Mouse (Mus musculus) C2C12 (cell line): ENCODE results near the gene Tesk2. TPM values are rescaled to one million over a fixed set of nuclear protein-coding genes. Genes with fewer than 3 reads are reported as not detected.

Experiments used
- H3K27me3 ChIP-seq: one replicate; pipeline ENCODE4 v1.6.1; 2011; ENCODE audit not compliant: control insufficient read depth, insufficient read depth, insufficient read length
- H3K36me3 ChIP-seq: one replicate; pipeline ENCODE4 v1.6.1; 2011; ENCODE audit not compliant: control insufficient read depth, insufficient read depth
- H3K4me3 ChIP-seq: one replicate; pipeline ENCODE4 v1.5.1; 2011; ENCODE audit warnings: mild to moderate bottlenecking, control low read depth; ENCODE audit not compliant: poor library complexity, insufficient read depth, severe bottlenecking
- H3K79me2 ChIP-seq: one replicate; pipeline ENCODE4 v1.6.1; 2011; ENCODE audit not compliant: control insufficient read depth, insufficient read depth
- H3K79me3 ChIP-seq: one replicate; pipeline ENCODE4 v1.6.1; 2011; ENCODE audit warnings: low read depth, control low read depth
- H3ac ChIP-seq: one replicate; pipeline ENCODE3; 2011; ENCODE audit warnings: low read depth; ENCODE audit not compliant: control insufficient read depth, insufficient read length
- CEBPB ChIP-seq: IDR thresholded peaks from one replicate; pipeline ENCODE4 v1.6.1; 2011; ENCODE audit warnings: low read depth, mild to moderate bottlenecking, control low read depth, moderate library complexity
- CTCF ChIP-seq: IDR thresholded peaks from one replicate; pipeline ENCODE4 v1.5.1; 2011; ENCODE audit not compliant: control insufficient read depth, insufficient read depth, insufficient read length
- FOSL1 ChIP-seq: IDR thresholded peaks from one replicate; pipeline ENCODE4 v1.8.0; 2011; ENCODE audit warnings: mild to moderate bottlenecking, low read length; ENCODE audit not compliant: poor library complexity, insufficient read depth, severe bottlenecking
- MAX ChIP-seq: IDR thresholded peaks from one replicate; pipeline ENCODE4 v1.6.1; 2011; ENCODE audit warnings: mild to moderate bottlenecking, control low read depth
- MYOD1 ChIP-seq: IDR thresholded peaks from one replicate; pipeline ENCODE4 v1.6.1; 2011; ENCODE audit warnings: low read depth; ENCODE audit not compliant: control insufficient read depth, insufficient read length
- MYOG ChIP-seq: IDR thresholded peaks from one replicate; pipeline ENCODE4 v1.6.1; 2011; ENCODE audit not compliant: control insufficient read depth, insufficient read length; ENCODE audit errors: extremely low read depth
- USF1 ChIP-seq: IDR thresholded peaks from one replicate; pipeline ENCODE4 v1.6.1; 2011; ENCODE audit warnings: low read depth, mild to moderate bottlenecking, control low read depth, moderate library complexity
- polyA plus RNA-seq: library from polyadenylated mRNA; unstranded; fragments of >200 nt; fragmentation: generic; extraction: Trizol; gene quantifications from one replicate; pipeline ENCODE4 v1.2.1, GENCODE M21; 2012; ENCODE audit warnings: missing spikeins

Gene Tesk2
- polyA plus RNA-seq, 1 experiment, result 12.0 TPM

DNA sequence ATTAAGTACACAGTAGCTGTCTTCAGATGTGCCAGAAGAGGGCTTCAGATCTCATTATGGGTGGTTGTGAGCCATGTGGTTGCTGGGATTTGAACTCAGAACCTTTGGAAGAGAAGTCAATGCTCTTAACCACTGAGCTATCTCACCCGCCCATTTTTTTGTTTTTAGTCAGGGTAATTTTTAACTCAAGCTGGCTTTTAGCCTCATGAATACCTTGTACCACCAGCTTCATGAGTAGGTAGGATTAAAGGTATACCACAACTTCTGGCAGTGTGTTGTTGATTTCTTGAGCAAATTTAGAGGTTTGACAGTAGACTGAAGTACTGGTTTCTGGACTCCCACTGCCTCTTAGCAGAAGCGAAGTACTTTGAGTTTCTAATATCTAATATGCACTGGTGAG is 28.6 kb upstream of the Tesk2 start:
- no peak for TF ChIP-seq USF1
- TF ChIP-seq MAX, result no peak
- TF ChIP-seq MYOG, result no peak
- TF ChIP-seq FOSL1, result no peak
- TF ChIP-seq MYOD1, result no peak
- no peak for TF ChIP-seq CTCF
- no peak for TF ChIP-seq CEBPB

DNA sequence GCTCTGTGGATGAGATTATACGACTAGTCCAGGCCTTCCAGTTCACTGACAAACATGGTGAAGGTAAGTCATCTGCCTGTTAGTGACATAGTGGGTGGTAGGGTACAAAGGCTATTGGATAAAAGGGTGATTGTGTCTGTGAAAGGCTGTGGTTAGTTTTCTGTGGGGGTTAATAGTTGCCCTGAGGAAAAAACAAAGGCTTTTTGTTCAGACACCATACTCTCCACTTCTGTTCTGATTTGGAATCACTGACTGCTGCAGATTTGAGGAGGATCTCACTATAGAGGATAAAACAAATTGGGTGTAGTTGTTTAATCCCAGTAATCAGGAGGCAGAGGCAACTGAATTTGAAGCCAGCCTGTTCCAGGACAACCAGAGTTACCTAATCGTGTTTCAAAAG is 27.0 kb upstream of the Tesk2 start:
- Histone ChIP-seq H3K79me3 (peaks cover 58% of the 10 kb centered on the region), H3K4me3 (no peak overlapping the region), H3K36me3 (peaks cover 98% of the 10 kb centered on the region), H3K27me3 (no peaks in the 10 kb centered on the region), H3K79me2 (peaks cover 98% of the 10 kb centered on the region), H3ac (no peak overlapping the region)
- no peak for TF ChIP-seq MYOG
- no peak for TF ChIP-seq MAX
- no peak for TF ChIP-seq FOSL1
- no peak for TF ChIP-seq CTCF
- TF ChIP-seq MYOD1, result no peak
- no peak for TF ChIP-seq USF1
- no peak for TF ChIP-seq CEBPB

More for the DNA sequence above, 28.6 kb upstream of the Tesk2 start:
- H3K4me3 ChIP-seq, result no peak overlapping the region
- peaks cover 98% of the 10 kb centered on the region for H3K36me3 ChIP-seq
- H3K27me3 ChIP-seq, result no peaks in the 10 kb centered on the region
- H3ac ChIP-seq, result no peak overlapping the region
- H3K79me3 ChIP-seq, result peaks cover 72% of the 10 kb centered on the region
- H3K79me2 ChIP-seq, result peaks cover 98% of the 10 kb centered on the region

DNA sequence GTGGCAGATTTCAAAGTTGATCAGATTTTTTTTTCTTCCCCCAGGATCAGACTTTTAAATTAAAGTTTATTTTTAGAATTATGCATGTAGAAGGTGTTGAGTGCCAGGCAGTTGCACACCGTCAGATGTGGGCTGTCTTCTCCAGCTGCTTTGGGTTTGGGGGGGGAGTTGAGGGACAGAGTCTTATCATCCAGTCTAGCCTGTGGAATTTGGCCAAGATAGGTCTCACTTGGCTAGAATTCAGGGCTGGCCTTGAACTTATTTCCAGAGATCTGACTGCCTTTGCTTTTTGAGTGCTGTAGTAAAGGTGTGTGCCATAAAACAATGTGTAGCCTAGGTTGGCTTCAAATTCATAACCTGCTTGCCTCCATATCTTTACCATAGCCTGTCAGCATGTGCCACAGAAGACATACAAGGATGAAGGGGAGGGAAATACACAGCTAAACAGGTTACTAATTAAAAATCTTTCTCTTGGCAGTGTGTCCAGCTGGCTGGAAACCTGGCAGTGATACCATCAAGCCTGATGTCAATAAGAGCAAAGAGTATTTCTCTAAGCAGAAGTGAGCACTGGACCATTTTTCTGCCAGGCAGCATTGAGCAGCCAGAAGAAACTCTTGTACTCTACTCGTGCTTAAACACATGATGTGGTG is 21.9 kb upstream of the Tesk2 start:
- Histone ChIP-seq H3K79me3 (peaks cover 16% of the 10 kb centered on the region), H3K36me3 (peaks cover 78% of the 10 kb centered on the region), H3K79me2 (peaks cover 51% of the 10 kb centered on the region), H3K4me3 (no peak overlapping the region), H3ac (no peak overlapping the region), H3K27me3 (no peaks in the 10 kb centered on the region)
- TF ChIP-seq USF1 (no peak), CTCF (no peak), MYOG (no peak), MYOD1 (no peak), CEBPB (no peak), MAX (no peak), FOSL1 (no peak)

DNA sequence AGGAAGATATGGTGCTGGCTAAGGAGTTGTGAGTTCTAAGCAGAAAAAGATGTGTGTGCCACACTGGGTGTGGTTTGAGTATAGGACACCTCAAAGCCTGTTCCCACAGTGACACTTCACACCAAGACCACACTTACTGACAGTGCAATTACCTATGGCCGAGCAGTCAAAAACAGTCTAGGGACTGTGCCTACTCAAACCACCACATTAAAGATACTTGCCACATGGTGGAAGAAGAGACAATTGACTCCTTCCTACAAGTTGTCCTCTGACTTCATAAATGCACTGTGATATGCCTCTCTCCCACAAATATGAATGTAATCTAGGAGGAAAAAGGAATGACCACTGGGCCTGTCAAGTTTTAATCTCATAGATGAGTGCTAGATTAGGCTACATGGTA is 19.8 kb upstream of the Tesk2 start:
- Histone ChIP-seq H3K79me2 (peaks cover 32% of the 10 kb centered on the region), H3K27me3 (no peaks in the 10 kb centered on the region), H3K4me3 (no peak overlapping the region), H3K79me3 (peaks cover 3% of the 10 kb centered on the region), H3ac (no peak overlapping the region), H3K36me3 (peaks cover 67% of the 10 kb centered on the region)
- TF ChIP-seq MYOG, result no peak
- TF ChIP-seq CEBPB, result no peak

DNA sequence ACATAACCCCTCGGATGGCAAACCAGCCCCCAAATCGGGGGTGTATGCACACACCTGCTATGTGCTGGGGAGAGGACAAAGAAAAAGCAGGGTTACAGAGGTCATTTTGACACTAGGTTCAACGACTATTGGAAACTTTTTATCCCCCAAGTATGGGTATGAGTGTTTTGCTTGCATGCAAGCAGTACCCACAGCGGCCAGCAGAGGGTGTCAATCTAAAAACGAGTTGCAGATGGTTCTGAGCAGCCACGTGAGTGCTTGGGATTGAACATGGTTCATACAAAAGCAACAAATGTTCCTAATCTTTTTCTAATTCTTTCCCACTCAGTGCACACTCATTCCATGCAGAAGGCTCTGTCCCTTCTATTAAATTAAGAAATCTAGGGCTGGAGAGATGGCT is 16.9 kb upstream of the Tesk2 start:
- no peak overlapping the region for H3ac ChIP-seq

DNA sequence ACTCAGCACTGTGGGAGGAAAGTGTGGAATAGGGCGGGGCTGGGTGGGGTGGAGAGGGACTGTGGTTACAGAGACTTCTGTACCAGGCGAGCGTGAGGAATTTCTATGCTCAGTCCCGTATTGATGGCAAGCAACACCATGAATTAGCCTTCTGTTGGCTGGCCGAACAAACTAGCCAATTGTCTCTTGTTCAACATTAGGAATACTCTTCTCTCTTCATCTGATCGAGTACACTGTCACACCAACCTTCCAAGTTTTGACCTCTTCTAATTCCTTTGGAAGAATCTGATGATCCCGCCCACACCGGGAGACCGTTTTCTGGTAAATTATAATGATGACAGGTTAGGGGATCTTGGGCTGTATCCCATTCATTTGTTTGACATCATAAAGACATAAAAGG is 13.1 kb upstream of the Tesk2 start:
- peaks cover 15% of the 10 kb centered on the region for H3K36me3 ChIP-seq
- peak overlapping the region; percentile 70 for H3ac ChIP-seq
- H3K4me3 ChIP-seq, result peak overlapping the region; percentile 55
- peaks cover 3% of the 10 kb centered on the region for H3K79me3 ChIP-seq
- no peaks in the 10 kb centered on the region for H3K27me3 ChIP-seq
- H3K79me2 ChIP-seq, result no peaks in the 10 kb centered on the region
- TF ChIP-seq MYOG (no peak), USF1 (no peak), MYOD1 (no peak), CTCF (no peak), FOSL1 (no peak), CEBPB (no peak), MAX (no peak)

More for the DNA sequence above, 16.9 kb upstream of the Tesk2 start:
- H3K36me3 ChIP-seq, result peaks cover 40% of the 10 kb centered on the region
- H3K4me3 ChIP-seq, result no peak overlapping the region
- TF ChIP-seq MAX, result peak; percentile 69
- TF ChIP-seq CEBPB, result no peak
- TF ChIP-seq USF1, result peak; percentile 61
- no peak for TF ChIP-seq FOSL1
- no peak for TF ChIP-seq MYOD1
- peak; percentile 49 for TF ChIP-seq CTCF
- TF ChIP-seq MYOG, result no peak
- H3K79me2 ChIP-seq, result peaks cover 3% of the 10 kb centered on the region
- H3K79me3 ChIP-seq, result no peaks in the 10 kb centered on the region
- H3K27me3 ChIP-seq, result no peaks in the 10 kb centered on the region
